Mouse (Mus musculus) cerebellum, postnatal 14 days (tissue): ENCODE results near the gene Prdm13.

ENCODE experiments used
- DNase-seq, 2 experiments: peaks; one replicate each; pipeline ENCODE4 v3.0.0; 2021; ENCODE audit warnings: mixed read lengths in 2 of 2

Gene Prdm13

DNA sequence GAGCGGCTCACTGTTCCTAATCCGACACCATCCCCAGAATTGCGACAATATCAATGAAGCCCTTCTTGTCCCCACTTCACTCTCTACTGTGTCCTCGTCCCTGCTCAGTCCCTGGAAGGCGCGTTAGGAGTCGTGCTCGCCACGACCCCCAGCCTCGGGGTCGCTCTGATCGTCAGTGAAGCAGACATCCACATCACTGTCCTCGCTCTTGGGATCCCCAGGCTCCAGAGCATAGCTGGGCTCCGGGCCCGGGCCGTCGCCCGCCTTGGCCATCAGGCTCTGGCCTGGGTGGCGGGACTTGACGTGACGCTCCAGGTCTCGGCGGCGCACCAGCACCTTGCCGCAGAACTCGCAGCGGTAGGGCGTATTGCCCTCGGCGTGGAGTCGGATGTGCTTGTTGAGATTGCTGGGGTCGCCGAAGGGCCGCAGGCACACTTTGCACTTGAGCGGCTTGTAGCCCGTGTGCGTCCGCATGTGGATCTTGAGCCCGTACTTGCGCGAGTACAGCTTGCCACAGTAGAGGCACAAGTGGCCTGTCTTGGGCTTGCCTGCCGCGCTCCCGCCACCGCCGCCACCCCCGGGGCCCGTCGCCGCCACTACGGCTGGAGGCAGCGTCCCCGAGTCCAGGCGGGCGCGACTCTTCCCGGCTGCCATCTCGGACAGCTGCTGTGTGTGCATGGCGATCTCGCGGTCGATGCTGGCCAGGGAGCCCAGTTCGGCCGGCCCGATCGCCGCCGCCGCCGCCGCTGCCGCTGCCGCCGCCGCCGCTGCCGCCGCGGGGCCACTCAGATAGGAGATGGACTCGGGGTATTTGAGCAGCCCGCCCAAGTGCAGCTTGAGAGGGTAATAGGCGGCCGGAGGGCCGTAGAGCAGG is 7.4 kb downstream of the Prdm13 start:
- DNase-seq = peak in 1 of 2 experiments; percentile 36

- DNase-seq = peak in 1 of 2 experiments; percentile 10
These were observed 11.1 kb downstream of the Prdm13 start for GRCm38 (mm10) chr4:21674691-21675090.

GRCm38 (mm10) chr4:21674042-21674441 is 11.7 kb downstream of the Prdm13 start:
- DNase-seq = peak in 1 of 2 experiments; percentile 28

DNA sequence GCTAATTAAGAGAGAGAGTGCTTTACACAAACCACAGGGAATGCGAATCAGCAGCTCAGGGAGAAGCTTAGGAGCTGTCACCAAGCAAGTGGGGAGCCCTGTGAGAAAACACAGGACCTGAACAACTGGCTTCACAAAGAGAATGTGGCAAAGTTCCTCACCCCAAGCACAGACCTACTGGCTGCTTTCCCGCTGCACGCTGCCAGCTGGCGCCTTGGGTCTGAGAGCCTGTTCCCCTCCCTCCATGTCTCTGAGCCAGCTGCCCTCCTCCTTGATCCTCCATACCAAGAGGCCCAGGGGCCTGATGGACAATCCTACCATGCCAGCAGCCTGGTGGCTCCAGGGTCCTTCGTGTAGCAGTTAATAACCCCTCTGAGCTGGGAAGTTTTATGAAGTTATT is 19.8 kb downstream of the Prdm13 start:
- peak; percentile 84 to 89 for DNase-seq

DNA sequence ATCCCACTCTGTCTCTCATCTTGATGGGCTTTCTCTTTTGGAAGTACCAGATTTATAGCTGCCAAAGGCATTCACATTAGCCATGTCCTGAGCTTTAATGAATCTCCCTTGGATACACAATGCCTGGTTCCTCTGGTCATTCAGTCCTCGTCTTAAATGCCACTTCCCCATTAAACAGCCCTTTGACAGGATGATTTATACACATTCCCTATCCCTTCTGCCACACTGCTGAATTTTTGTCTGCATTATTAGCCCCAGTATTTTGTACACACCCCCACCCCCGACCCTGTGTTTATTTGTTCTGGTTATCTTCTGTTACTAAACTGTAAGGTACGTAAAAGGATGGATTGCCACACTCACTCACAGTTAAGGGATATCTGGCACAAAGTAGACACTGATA is 27.6 kb downstream of the Prdm13 start:
- DNase-seq = no peak

GRCm38 (mm10) chr4:21629275-21629583 is 56.5 kb downstream of the Prdm13 start:
- DNase-seq = no peak

- DNase-seq = peak in 1 of 2 experiments; percentile 2
These were observed 57.1 kb downstream of the Prdm13 start for GRCm38 (mm10) chr4:21628367-21629274.
